In genomic region chr3:121156043-121156442, GRCm38 (mm10) we compare ENCODE assay signal across 13 mouse cellular contexts. TPM values are rescaled to one million over a fixed set of nuclear protein-coding genes. Genes with fewer than 3 reads are reported as not detected.
DNase-seq lines count a peak whose midpoint lies in the region; ATAC-seq and TF ChIP-seq lines count a peak whose summit lies in the region.
"Had no signal": no experiment of that assay in that cellular context is flagged by ENCODE, and none has a peak within 500 bp of the region (broad histone marks: within the 10 kb centered on the region; RNA-seq: fewer than 3 reads in every experiment).

No protein-coding gene starts in this region.

- H3K27ac ChIP-seq in layer of hippocampus, adult 2 months = peak overlapping the region; percentile 89
- H3K27ac ChIP-seq in forebrain, embryonic 13.5 days = peak overlapping the region; percentile 74; the same call in 1 of the 2 replicates
- 0 out of 2 replicates have a peak overlapping the region, but pooled peaks have one; percentile 36 for H3K27ac ChIP-seq in limb, embryonic 10.5 days
- no peak overlapping the region for H3K27ac ChIP-seq in neural tube, embryonic 14.5 days (ENCODE audit: low read depth, low read length)
- H3K27ac ChIP-seq: liver, embryonic 15.5 days had no signal

- peak; percentile 77 for ATAC-seq in forebrain, embryonic 13.5 days
- ATAC-seq in neural tube, embryonic 14.5 days (ENCODE audit: low read depth) = no peak

- H3K4me2 ChIP-seq in forebrain, embryonic 13.5 days = peak overlapping the region; percentile 53
- peak overlapping the region; percentile 26; the same call in 1 of the 2 replicates for H3K4me2 ChIP-seq in neural tube, embryonic 14.5 days (ENCODE audit: low read depth, low read length)
- H3K4me2 ChIP-seq: liver, embryonic 15.5 days had no signal

- H3K4me3 ChIP-seq in layer of hippocampus, adult 2 months = peak overlapping the region; percentile 48
- H3K4me3 ChIP-seq in forebrain, embryonic 13.5 days = peak overlapping the region; percentile 20
- no peak overlapping the region for H3K4me3 ChIP-seq in limb, embryonic 10.5 days
- H3K4me3 ChIP-seq in neural tube, embryonic 14.5 days (ENCODE audit: low read depth, low read length) = no peak overlapping the region
- H3K4me3 ChIP-seq: liver, embryonic 15.5 days; megakaryocyte, embryonic 14.5 days had no signal

- no peaks in the 10 kb centered on the region for H3K9me3 ChIP-seq in forebrain, embryonic 13.5 days (replicated peaks)
- H3K9me3 ChIP-seq in limb, embryonic 10.5 days (replicated peaks) = no peaks in the 10 kb centered on the region
- H3K9me3 ChIP-seq in neural tube, embryonic 14.5 days (ENCODE audit: control insufficient read depth, low read length) = no peaks in the 10 kb centered on the region
- H3K9me3 ChIP-seq: liver, embryonic 15.5 days; megakaryocyte, embryonic 14.5 days had no signal

- no peak for DNase-seq in layer of hippocampus, adult 2 months (ENCODE audit: low spot score in 2 of 2)
- DNase-seq in layer of hippocampus, adult 9-11 months = no peak
- DNase-seq in limb, embryonic 10.5 days (ENCODE audit: low spot score) = peak; percentile 44
- DNase-seq in layer of hippocampus, adult 11-12 months (ENCODE audit: low spot score) = no peak
- DNase-seq in cerebellum, adult 9-10 months = no peak
- no peak for DNase-seq in retina, embryonic 14.5 days (ENCODE audit: low spot score)
- DNase-seq: B cell, adult 2 months; kidney, adult 9 months; thymus, adult 2 months had no signal

- no peaks in the 10 kb centered on the region for H3K36me3 ChIP-seq in forebrain, embryonic 13.5 days (ENCODE audit: poor library complexity, severe bottlenecking)
- H3K36me3 ChIP-seq in limb, embryonic 10.5 days = no peaks in the 10 kb centered on the region
- H3K36me3 ChIP-seq in neural tube, embryonic 14.5 days (ENCODE audit: control insufficient read depth, insufficient read depth, low read length) = no peaks in the 10 kb centered on the region
- H3K36me3 ChIP-seq: liver, embryonic 15.5 days had no signal

- peak overlapping the region; percentile 46; the same call in 1 of the 2 replicates for H3K9ac ChIP-seq in forebrain, embryonic 13.5 days
- no peak overlapping the region for H3K9ac ChIP-seq in neural tube, embryonic 14.5 days (replicated peaks; ENCODE audit: low read depth, low read length)
- H3K9ac ChIP-seq: liver, embryonic 15.5 days had no signal

- WGBS in forebrain, embryonic 13.5 days = 4% methylated on average over 7 of the region's 7 CpGs
- WGBS in limb, embryonic 10.5 days = 40% methylated on average over 7 of the region's 7 CpGs
- 12% methylated on average over 7 of the region's 7 CpGs for WGBS in neural tube, embryonic 14.5 days

- H3K4me1 ChIP-seq in forebrain, embryonic 13.5 days = peaks cover 42% of the 10 kb centered on the region
- peaks cover 25% of the 10 kb centered on the region for H3K4me1 ChIP-seq in limb, embryonic 10.5 days
- H3K4me1 ChIP-seq in neural tube, embryonic 14.5 days (ENCODE audit: control insufficient read depth, insufficient read depth, low read length) = no peaks in the 10 kb centered on the region; the same call in 1 of the 2 replicates
- H3K4me1 ChIP-seq: liver, embryonic 15.5 days had no signal

- TF ChIP-seq CTCF in layer of hippocampus, adult 2 months (conservative IDR thresholded peaks at IDR 0.05) = no peak

- no peaks in the 10 kb centered on the region for H3K27me3 ChIP-seq in forebrain, embryonic 13.5 days
- no peaks in the 10 kb centered on the region for H3K27me3 ChIP-seq in limb, embryonic 10.5 days (ENCODE audit: low read depth, poor library complexity, severe bottlenecking)
- no peaks in the 10 kb centered on the region for H3K27me3 ChIP-seq in neural tube, embryonic 14.5 days (ENCODE audit: control insufficient read depth, insufficient read depth, low read length)
- H3K27me3 ChIP-seq: liver, embryonic 15.5 days; megakaryocyte, embryonic 14.5 days had no signal

RNA-seq across cellular contexts. Expression of gene Rwdd3, which starts 15.5 kb away (rescaled TPM):
- 10 to 100 TPM; 26.3 to 31.2 TPM for total RNA-seq in layer of hippocampus, adult 2 months (2021)
- polyA plus RNA-seq in forebrain, embryonic 13.5 days (2015; fragmentation: Nextera tagmentation; extraction: Ambion mirVana) = 22.8 and 22.9 TPM in 2 replicates
- polyA plus RNA-seq in limb, embryonic 10.5 days (2016; fragmentation: Nextera tagmentation; extraction: Ambion mirVana) = 4.6 and 5.9 TPM in 2 replicates
- 5.9 and 7.6 TPM in 2 replicates for polyA plus RNA-seq in neural tube, embryonic 14.5 days (2014; fragmentation: Nextera tagmentation; extraction: Ambion mirVana)

Comparison
In these comparisons a context has a peak if more than half of its experiments do, and no peak if none do; other contexts are left out.
1. H3K4me3 ChIP-seq: peak in layer of hippocampus, adult 2 months (single experiment) and forebrain, embryonic 13.5 days (single experiment); none in limb, embryonic 10.5 days (single experiment) and neural tube, embryonic 14.5 days (single experiment).